Mouse (Mus musculus) kidney, embryonic 15.5 days (tissue): Measurements from ENCODE around the gene Mapkapk5. TPM values are rescaled to one million over a fixed set of nuclear protein-coding genes. Genes with fewer than 3 reads are reported as not detected.

Experiments
- polyA plus RNA-seq: library from polyadenylated mRNA; unstranded; fragments of >200 nt; fragmentation: Nextera tagmentation; extraction: Ambion mirVana; gene quantifications from 2 replicates; pipeline ENCODE4 v1.2.1, GENCODE M21; 2015

The Mapkapk5 gene
- polyA plus RNA-seq, 1 experiment from 2014 or later, result 42.8 TPM

Other genes with a start within 250 kb of the Mapkapk5 start
- gene Trafd1, start 160.3 kb downstream of the Mapkapk5 start, polyA plus RNA-seq, result 51.2 and 55.6 TPM in 2 replicates
- 43.7 and 44.5 TPM in 2 replicates for gene Naa25, start 148.0 kb downstream of the Mapkapk5 start, polyA plus RNA-seq
- gene Tmem116, start 94.0 kb downstream of the Mapkapk5 start, polyA plus RNA-seq, result 6.7 and 8.5 TPM in 2 replicates
- gene Erp29, start 93.4 kb downstream of the Mapkapk5 start, polyA plus RNA-seq, result 165 and 174 TPM in 2 replicates
- gene Adam1b, start 42.5 kb downstream of the Mapkapk5 start, polyA plus RNA-seq, result 0.08 and 0.22 TPM in 2 replicates
- gene Adam1a, start 423 bp downstream of the Mapkapk5 start, polyA plus RNA-seq, result 1.4 and 1.9 TPM in 2 replicates
- not detected in 2 replicates for gene Gm42878, start 423 bp downstream of the Mapkapk5 start, polyA plus RNA-seq
- 197 and 222 TPM in 2 replicates for gene Aldh2, start 47.9 kb upstream of the Mapkapk5 start, polyA plus RNA-seq
- 2.8 and 3.0 TPM in 2 replicates for gene Acad12, start 73.0 kb upstream of the Mapkapk5 start, polyA plus RNA-seq
- 3.1 and 3.6 TPM in 2 replicates for gene Acad10, start 114.6 kb upstream of the Mapkapk5 start, polyA plus RNA-seq
- 35.0 and 36.1 TPM in 2 replicates for gene Brap, start 114.7 kb upstream of the Mapkapk5 start, polyA plus RNA-seq
- 50.1 and 54.9 TPM in 2 replicates for gene Atxn2, start 165.4 kb upstream of the Mapkapk5 start, polyA plus RNA-seq